Mouse (Mus musculus): ENCODE results near the gene Gm28635.
A peak's percentile ranks its signal among the peaks of the same experiment; 100 is the strongest.

Gm28635 gene

GRCm38 (mm10) chr2:84688080-84688844 is 10.4 kb upstream of the Gm28635 start:
- DNase-seq (ENCODE audit: low read depth, low spot score): no peak

- DNase-seq (ENCODE audit: low read depth, low spot score): no peak
Measured at GRCm38 (mm10) chr2:84682605-84683183, 4.9 kb upstream of the Gm28635 start.

- peak; percentile 34 for DNase-seq (ENCODE audit: low read depth, low spot score)
Measured at GRCm38 (mm10) chr2:84679016-84679415, 1.2 kb upstream of the Gm28635 start, which contains the start of gene Tmx2. TSS of gene Tmx2 (minus strand) at chr2:84679140.

GRCm38 (mm10) chr2:84677270-84677967 is 422 bp downstream of the Gm28635 start:
- DNase-seq (ENCODE audit: low read depth, low spot score): no peak

- peak; percentile 79 for DNase-seq (ENCODE audit: low read depth, low spot score)
Measured at GRCm38 (mm10) chr2:84671535-84671934, 6.3 kb downstream of the Gm28635 start.

- DNase-seq (ENCODE audit: low read depth, low spot score): peak; percentile 98
Measured at GRCm38 (mm10) chr2:84670569-84670933, 7.3 kb downstream of the Gm28635 start, which contains the start of gene Selenoh. TSS of gene Selenoh (minus strand) at chr2:84670770.

- no peak for DNase-seq (ENCODE audit: low read depth, low spot score)
Measured at GRCm38 (mm10) chr2:84669828-84670568, 7.8 kb downstream of the Gm28635 start.

- DNase-seq (ENCODE audit: low read depth, low spot score): no peak
Measured at GRCm38 (mm10) chr2:84666081-84666480, 11.8 kb downstream of the Gm28635 start.

GRCm38 (mm10) chr2:84662866-84663265 is 15.0 kb downstream of the Gm28635 start:
- peak; percentile 81 for DNase-seq (ENCODE audit: low read depth, low spot score)

- peak; percentile 87 for DNase-seq (ENCODE audit: low read depth, low spot score)
Measured at GRCm38 (mm10) chr2:84660253-84660652, 17.6 kb downstream of the Gm28635 start.

GRCm38 (mm10) chr2:84658806-84659205 is 19.0 kb downstream of the Gm28635 start, which contains the start of gene Btbd18:
TSS of gene Btbd18 (plus strand) at chr2:84659079.
- DNase-seq (ENCODE audit: low read depth, low spot score): no peak

- no peak for DNase-seq (ENCODE audit: low read depth, low spot score)
Measured at GRCm38 (mm10) chr2:84655864-84656263, 22.0 kb downstream of the Gm28635 start.

- peak; percentile 31 for DNase-seq (ENCODE audit: low read depth, low spot score)
Measured at GRCm38 (mm10) chr2:84653354-84653753, 24.5 kb downstream of the Gm28635 start.

GRCm38 (mm10) chr2:84650464-84651195 is 27.2 kb downstream of the Gm28635 start, which contains the start of gene Ctnnd1:
TSS of gene Ctnnd1 (minus strand) at chr2:84650765.
- DNase-seq (ENCODE audit: low read depth, low spot score): peak; percentile 99

- peak; percentile 47 for DNase-seq (ENCODE audit: low read depth, low spot score)
Measured at GRCm38 (mm10) chr2:84649674-84650073, 28.2 kb downstream of the Gm28635 start.

GRCm38 (mm10) chr2:84648369-84648768 is 29.5 kb downstream of the Gm28635 start:
- DNase-seq (ENCODE audit: low read depth, low spot score): peak; percentile 51

- DNase-seq (ENCODE audit: low read depth, low spot score): no peak
Measured at GRCm38 (mm10) chr2:84647051-84647568, 30.7 kb downstream of the Gm28635 start.

- no peak for DNase-seq (ENCODE audit: low read depth, low spot score)
Measured at GRCm38 (mm10) chr2:84646138-84646537, 31.7 kb downstream of the Gm28635 start.

GRCm38 (mm10) chr2:84640833-84641232 is 37.0 kb downstream of the Gm28635 start:
- DNase-seq (ENCODE audit: low read depth, low spot score): no peak

GRCm38 (mm10) chr2:84638428-84639220 is 39.2 kb downstream of the Gm28635 start:
- peak; percentile 79 for DNase-seq (ENCODE audit: low read depth, low spot score)

Data from 3T3-L1 (cell line).